Mouse (Mus musculus) kidney, adult 2 months (tissue): ENCODE measurements around the gene Prg3.

Source experiments
- CTCF ChIP-seq: fragments of 200-500 bp; conservative IDR thresholded peaks from 2 replicates; pipeline ENCODE4 v1.5.1; 2011; ENCODE audit warnings: low read depth, mild to moderate bottlenecking, control low read depth, low read length, moderate library complexity, mixed read lengths; ENCODE audit not compliant: insufficient read depth, insufficient read length
- POLR2A ChIP-seq: fragments of 200-500 bp; IDR thresholded peaks from one replicate; pipeline ENCODE4 v1.6.1; 2011; ENCODE audit warnings: low read depth, low read length, control low read depth

- TF ChIP-seq CTCF (no peak), POLR2A (no peak)
Observed at GRCm38 (mm10) chr2:84948252-84948651, 39.8 kb upstream of the Prg3 start.
